Mouse (Mus musculus) midbrain, embryonic 15.5 days (tissue): ENCODE results near the gene Usp32. TPM values are rescaled to one million over a fixed set of nuclear protein-coding genes. Genes with fewer than 3 reads are reported as not detected.

Source experiments
- polyA plus RNA-seq: library from polyadenylated mRNA; unstranded; fragments of >200 nt; fragmentation: Nextera tagmentation; extraction: Ambion mirVana; gene quantifications from 2 replicates; pipeline ENCODE4 v1.2.1, GENCODE M21; 2015

Gene Usp32
- polyA plus RNA-seq, 1 experiment from 2014 or later, result 12.7 TPM

Other genes with a start within 250 kb of the Usp32 start
- 61.8 and 62.8 TPM in 2 replicates for gene Znhit3, start 223.8 kb downstream of the Usp32 start, polyA plus RNA-seq
- gene Car4, start 182.4 kb downstream of the Usp32 start, polyA plus RNA-seq, result 5.3 and 6.0 TPM in 2 replicates
- 0.62 and 1.2 TPM in 2 replicates for gene 1700125H20Rik, start 30.2 kb upstream of the Usp32 start, polyA plus RNA-seq
- 44.9 and 45.7 TPM in 2 replicates for gene Appbp2, start 95.0 kb upstream of the Usp32 start, polyA plus RNA-seq
- gene Ppm1d, start 171.1 kb upstream of the Usp32 start, polyA plus RNA-seq, result 16.9 and 18.1 TPM in 2 replicates
- 30.8 and 33.1 TPM in 2 replicates for gene Bcas3, start 213.0 kb upstream of the Usp32 start, polyA plus RNA-seq